In genomic region chr17:86379405-86380137, GRCm38 (mm10) we compare ENCODE assay signal across 11 mouse cellular contexts.
A peak's percentile ranks its signal among the peaks of the same experiment; 100 is the strongest.
DNase-seq lines count a peak whose midpoint lies in the region; ATAC-seq lines count a peak whose summit lies in the region.
"Had no signal": no experiment of that assay in that cellular context is flagged by ENCODE, and none has a peak within 500 bp of the region (broad histone marks: within the 10 kb centered on the region; RNA-seq: fewer than 3 reads in every experiment).

No protein-coding gene starts in this region.

- peak overlapping the region; percentile 5; the same call in 1 of the 2 replicates for H3K4me2 ChIP-seq in heart, embryonic 11.5 days
- H3K4me2 ChIP-seq in neural tube, embryonic 13.5 days = peak overlapping the region; percentile 17
- H3K4me2 ChIP-seq in hindbrain, embryonic 14.5 days (replicated peaks) = 0 out of 2 replicates have a peak overlapping the region, but pooled peaks have one; percentile 8
- H3K4me2 ChIP-seq: liver, embryonic 11.5 days had no signal

- WGBS in heart, embryonic 11.5 days (ENCODE audit: insufficient replicate concordance) = 19% methylated on average over 17 of the region's 17 CpGs
- 8% methylated on average over 17 of the region's 17 CpGs for WGBS in neural tube, embryonic 13.5 days
- WGBS in hindbrain, embryonic 14.5 days = 16% methylated on average over 17 of the region's 17 CpGs

- no peak for DNase-seq in heart, postnatal 4 days
- DNase-seq in neural tube, embryonic 10.5 days (ENCODE audit: extremely low spot score, low spot score) = no peak
- DNase-seq in hindbrain, embryonic 14.5 days (ENCODE audit: low spot score) = peak; percentile 37
- DNase-seq in retina, postnatal 7 days (ENCODE audit: low read depth, low spot score) = peak; percentile 38
- no peak for DNase-seq in urinary bladder, postnatal 14 days (ENCODE audit: low spot score)
- no peak for DNase-seq in cerebellum, postnatal 4 days (ENCODE audit: low spot score in 2 of 2)
- DNase-seq: heart, postnatal 14 days; layer of hippocampus, adult 9-11 months had no signal

- no peak overlapping the region for H3K9ac ChIP-seq in heart, embryonic 11.5 days (ENCODE audit: low read depth, low read length)
- peak overlapping the region; percentile 23; the same call in 1 of the 2 replicates for H3K9ac ChIP-seq in neural tube, embryonic 13.5 days
- no peak overlapping the region for H3K9ac ChIP-seq in hindbrain, embryonic 14.5 days

- no peaks in the 10 kb centered on the region for H3K9me3 ChIP-seq in heart, embryonic 11.5 days (replicated peaks; ENCODE audit: control insufficient read depth, low read length)
- H3K9me3 ChIP-seq in neural tube, embryonic 13.5 days = no peaks in the 10 kb centered on the region
- no peaks in the 10 kb centered on the region for H3K9me3 ChIP-seq in hindbrain, embryonic 14.5 days (ENCODE audit: control insufficient read depth, low read length)

- no peak overlapping the region for H3K4me3 ChIP-seq in heart, embryonic 11.5 days (ENCODE audit: low read depth, low read length)
- no peak overlapping the region for H3K4me3 ChIP-seq in neural tube, embryonic 13.5 days
- no peak overlapping the region for H3K4me3 ChIP-seq in hindbrain, embryonic 14.5 days (replicated peaks; ENCODE audit: low read length)

- H3K36me3 ChIP-seq in heart, embryonic 11.5 days (ENCODE audit: control insufficient read depth, insufficient read depth, low read length) = no peaks in the 10 kb centered on the region
- H3K36me3 ChIP-seq in neural tube, embryonic 13.5 days = no peaks in the 10 kb centered on the region
- no peaks in the 10 kb centered on the region for H3K36me3 ChIP-seq in hindbrain, embryonic 14.5 days (replicated peaks; ENCODE audit: control insufficient read depth, insufficient read depth)

- peaks cover 31% of the 10 kb centered on the region for H3K4me1 ChIP-seq in heart, embryonic 11.5 days (ENCODE audit: control insufficient read depth, insufficient read depth, low read length)
- H3K4me1 ChIP-seq in neural tube, embryonic 13.5 days (replicated peaks) = peaks cover 39% of the 10 kb centered on the region
- H3K4me1 ChIP-seq in hindbrain, embryonic 14.5 days (replicated peaks; ENCODE audit: control insufficient read depth, insufficient read depth, low read length) = 0 out of 2 replicates have a peak, but pooled peaks cover 13% of the 10 kb centered on the region

- no peaks in the 10 kb centered on the region for H3K27me3 ChIP-seq in heart, embryonic 11.5 days (ENCODE audit: control insufficient read depth, insufficient read depth, low read length)
- no peaks in the 10 kb centered on the region for H3K27me3 ChIP-seq in neural tube, embryonic 13.5 days
- no peaks in the 10 kb centered on the region for H3K27me3 ChIP-seq in hindbrain, embryonic 14.5 days (ENCODE audit: control insufficient read depth, insufficient read depth, low read length)

- no peak for ATAC-seq in heart, embryonic 11.5 days (replicated peaks; ENCODE audit: insufficient number of reproducible peaks, low FRiP score, low TSS enrichment)
- ATAC-seq in neural tube, embryonic 13.5 days (ENCODE audit: low read depth) = peak; percentile 33; the same call in 1 of the 2 replicates
- ATAC-seq in hindbrain, embryonic 14.5 days (ENCODE audit: low FRiP score) = no peak

- H3K27ac ChIP-seq in heart, embryonic 11.5 days (ENCODE audit: low read depth, low read length) = no peak overlapping the region
- peak overlapping the region; percentile 78 for H3K27ac ChIP-seq in neural tube, embryonic 13.5 days (replicated peaks)
- H3K27ac ChIP-seq in hindbrain, embryonic 14.5 days = peak overlapping the region; percentile 70

Comparison
In these comparisons a context has a peak if more than half of its experiments do, and no peak if none do; other contexts are left out.
1. DNase-seq: peak in hindbrain, embryonic 14.5 days (single experiment) and retina, postnatal 7 days (single experiment); none in heart, postnatal 4 days (single experiment), neural tube, embryonic 10.5 days (single experiment), urinary bladder, postnatal 14 days (single experiment) and cerebellum, postnatal 4 days (0 of 2).
2. Peak in every context shown above with its lines, with median percentiles within 50 percentile points of each other: H3K4me2 ChIP-seq.